Mouse (Mus musculus): ENCODE results near the gene Olfr394. TPM values are rescaled to one million over a fixed set of nuclear protein-coding genes. Genes with fewer than 3 reads are reported as not detected.
"Not testable (repeated sequence)": the region's sequence is repeated elsewhere in the genome, so short reads cannot be mapped to it uniquely, and the experiment has no call there.

Olfr394 gene
- polyA plus RNA-seq (2014; fragmentation: Nextera tagmentation; extraction: Ambion mirVana), result not detected in 2 replicates

- peaks cover 14% of the 10 kb centered on the region for H3K9me3 ChIP-seq (ENCODE audit: control insufficient read depth, low read length)
- 94% methylated on average over 1 of the region's 1 CpGs for WGBS
- no peaks in the 10 kb centered on the region for H3K27me3 ChIP-seq (ENCODE audit: control insufficient read depth, insufficient read depth, low read length)
- no peak within 1 kb of the TSS for H3K27ac ChIP-seq
- H3K4me1 ChIP-seq (replicated peaks; ENCODE audit: control insufficient read depth, insufficient read depth, low read length), result no peaks in the 10 kb centered on the region
- DNase-seq (ENCODE audit: low spot score) (no peak), ATAC-seq (ENCODE audit: low FRiP score) (no peak)
- H3K4me2 ChIP-seq (replicated peaks), result no peak within 1 kb of the TSS
- H3K36me3 ChIP-seq (replicated peaks; ENCODE audit: control insufficient read depth, insufficient read depth), result no peaks in the 10 kb centered on the region
- H3K4me3 ChIP-seq (replicated peaks; ENCODE audit: low read length), result no peak within 1 kb of the TSS
- no peak within 1 kb of the TSS for H3K9ac ChIP-seq
Measured at GRCm38 (mm10) chr11:73890671-73891070, at the start of gene Olfr394. Olfr394 (minus strand) TSS chr11:73890771.

GRCm38 (mm10) chr11:73936377-73936776 lies 45.8 kb upstream of the Olfr394 start, which contains the start of gene Olfr23:
Olfr23 (plus strand) TSS chr11:73936677.
- Histone ChIP-seq H3K27me3 (ENCODE audit: control insufficient read depth, insufficient read depth, low read length) (no peaks in the 10 kb centered on the region), H3K4me3 (replicated peaks; ENCODE audit: low read length) (no peak within 1 kb of the TSS), H3K4me1 (replicated peaks; ENCODE audit: control insufficient read depth, insufficient read depth, low read length) (no peaks in the 10 kb centered on the region), H3K4me2 (replicated peaks) (no peak within 1 kb of the TSS), H3K9me3 (ENCODE audit: control insufficient read depth, low read length) (peaks cover 13% of the 10 kb centered on the region; the same call in 1 of the 2 replicates), H3K36me3 (replicated peaks; ENCODE audit: control insufficient read depth, insufficient read depth) (no peaks in the 10 kb centered on the region), H3K27ac (no peak within 1 kb of the TSS), H3K9ac (no peak within 1 kb of the TSS)
- ATAC-seq (ENCODE audit: low FRiP score) (no peak), DNase-seq (ENCODE audit: low spot score) (no peak)

GRCm38 (mm10) chr11:73909199-73909598 lies 18.6 kb upstream of the Olfr394 start, which contains the start of gene Olfr395:
Olfr395 (minus strand) TSS chr11:73909299.
- not testable (repeated sequence) for H3K27ac ChIP-seq; H3K4me2 ChIP-seq (replicated peaks); H3K36me3 ChIP-seq (replicated peaks; ENCODE audit: control insufficient read depth, insufficient read depth); H3K27me3 ChIP-seq (ENCODE audit: control insufficient read depth, insufficient read depth, low read length); DNase-seq (ENCODE audit: low spot score); H3K9ac ChIP-seq; H3K4me1 ChIP-seq (replicated peaks; ENCODE audit: control insufficient read depth, insufficient read depth, low read length); ATAC-seq (ENCODE audit: low FRiP score); H3K4me3 ChIP-seq (replicated peaks; ENCODE audit: low read length); H3K9me3 ChIP-seq (ENCODE audit: control insufficient read depth, low read length)
- WGBS, result 80% methylated on average over 4 of the region's 4 CpGs

GRCm38 (mm10) chr11:73851354-73851753 lies 39.2 kb downstream of the Olfr394 start, which contains the start of gene Olfr393:
Olfr393 (minus strand) TSS chr11:73851454.
- ATAC-seq (ENCODE audit: low FRiP score), result no peak
- H3K27me3 ChIP-seq (ENCODE audit: control insufficient read depth, insufficient read depth, low read length), result no peaks in the 10 kb centered on the region
- no peaks in the 10 kb centered on the region for H3K4me1 ChIP-seq (replicated peaks; ENCODE audit: control insufficient read depth, insufficient read depth, low read length)
- no peak within 1 kb of the TSS for H3K9ac ChIP-seq
- no peak within 1 kb of the TSS for H3K4me3 ChIP-seq (replicated peaks; ENCODE audit: low read length)
- H3K9me3 ChIP-seq (ENCODE audit: control insufficient read depth, low read length), result peaks cover 5% of the 10 kb centered on the region; the same call in 1 of the 2 replicates
- DNase-seq (ENCODE audit: low spot score), result no peak
- H3K27ac ChIP-seq, result no peak within 1 kb of the TSS
- no peaks in the 10 kb centered on the region for H3K36me3 ChIP-seq (replicated peaks; ENCODE audit: control insufficient read depth, insufficient read depth)
- no peak within 1 kb of the TSS for H3K4me2 ChIP-seq (replicated peaks)

Other genes starting within 250 kb of the Olfr394 start
- gene Zfp735, start 202.0 kb downstream of the Olfr394 start, polyA plus RNA-seq (2014; fragmentation: Nextera tagmentation; extraction: Ambion mirVana), result not detected in 2 replicates
- not detected in 2 replicates for gene Olfr389, start 110.1 kb downstream of the Olfr394 start, polyA plus RNA-seq (2014; fragmentation: Nextera tagmentation; extraction: Ambion mirVana)
- gene Olfr390, start 107.8 kb downstream of the Olfr394 start, polyA plus RNA-seq (2014; fragmentation: Nextera tagmentation; extraction: Ambion mirVana), result not detected in 2 replicates
- gene Olfr391-ps, start 87.7 kb downstream of the Olfr394 start, polyA plus RNA-seq (2014; fragmentation: Nextera tagmentation; extraction: Ambion mirVana), result not detected in 2 replicates
- gene Olfr392, start 73.7 kb downstream of the Olfr394 start, polyA plus RNA-seq (2014; fragmentation: Nextera tagmentation; extraction: Ambion mirVana), result not detected in 2 replicates
- gene Olfr393, start 39.3 kb downstream of the Olfr394 start, polyA plus RNA-seq (2014; fragmentation: Nextera tagmentation; extraction: Ambion mirVana), result not detected in 2 replicates
- gene Olfr395, start 18.5 kb upstream of the Olfr394 start, polyA plus RNA-seq (2014; fragmentation: Nextera tagmentation; extraction: Ambion mirVana), result not detected in 2 replicates
- not detected in 2 replicates for gene Olfr23, start 45.9 kb upstream of the Olfr394 start, polyA plus RNA-seq (2014; fragmentation: Nextera tagmentation; extraction: Ambion mirVana)
- not detected in 2 replicates for gene Olfr397, start 70.0 kb upstream of the Olfr394 start, polyA plus RNA-seq (2014; fragmentation: Nextera tagmentation; extraction: Ambion mirVana)
- gene Olfr398, start 99.6 kb upstream of the Olfr394 start, polyA plus RNA-seq (2014; fragmentation: Nextera tagmentation; extraction: Ambion mirVana), result not detected in 2 replicates
- gene Olfr139, start 165.8 kb upstream of the Olfr394 start, polyA plus RNA-seq (2014; fragmentation: Nextera tagmentation; extraction: Ambion mirVana), result not detected in 2 replicates
- not detected in 2 replicates for gene Olfr399, start 165.8 kb upstream of the Olfr394 start, polyA plus RNA-seq (2014; fragmentation: Nextera tagmentation; extraction: Ambion mirVana)
- not detected in 2 replicates for gene Zfp616, start 179.2 kb upstream of the Olfr394 start, polyA plus RNA-seq (2014; fragmentation: Nextera tagmentation; extraction: Ambion mirVana)
- not detected in 2 replicates for gene Olfr401, start 222.9 kb upstream of the Olfr394 start, polyA plus RNA-seq (2014; fragmentation: Nextera tagmentation; extraction: Ambion mirVana)